Mouse (Mus musculus) heart, postnatal 0 days (tissue): ENCODE measurements around the gene Cd300lf.

Source experiments
- CTCF ChIP-seq: IDR thresholded peaks from 2 replicates; pipeline ENCODE4 v1.5.1; 2016; ENCODE audit warnings: antibody characterized with exemption, control low read depth, low read depth
- EP300 ChIP-seq: IDR thresholded peaks from 2 replicates; pipeline ENCODE4 v1.6.1; 2016; ENCODE audit warnings: antibody characterized with exemption, low read depth

- no peak for TF ChIP-seq CTCF
- no peak for TF ChIP-seq EP300
These were observed 32.2 kb downstream of the Cd300lf start for GRCm38 (mm10) chr11:115101615-115102051.
